Mouse (Mus musculus): Measurements from ENCODE around the gene Mchr1.

Mchr1 gene

DNA sequence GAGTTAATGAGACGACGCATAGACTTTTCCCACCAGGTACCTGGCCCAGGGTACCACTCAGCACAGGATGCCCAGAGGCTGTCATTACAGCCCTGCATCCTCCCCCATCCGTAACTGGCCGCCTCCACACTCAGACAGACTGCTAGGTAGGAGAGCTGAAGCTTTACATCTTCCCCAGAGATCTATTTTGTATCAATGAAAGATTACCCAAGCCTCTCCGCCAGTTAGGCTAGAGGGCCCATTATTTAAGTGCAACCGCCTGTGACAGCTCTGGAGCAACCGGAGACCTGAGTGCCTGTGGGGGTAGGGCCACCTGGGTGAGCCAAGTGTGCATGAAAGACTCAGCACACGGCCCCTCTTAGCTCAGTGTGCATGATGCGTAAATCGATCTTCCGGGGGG is 42.6 kb downstream of the Mchr1 start:
- DNase-seq, result no peak

DNA sequence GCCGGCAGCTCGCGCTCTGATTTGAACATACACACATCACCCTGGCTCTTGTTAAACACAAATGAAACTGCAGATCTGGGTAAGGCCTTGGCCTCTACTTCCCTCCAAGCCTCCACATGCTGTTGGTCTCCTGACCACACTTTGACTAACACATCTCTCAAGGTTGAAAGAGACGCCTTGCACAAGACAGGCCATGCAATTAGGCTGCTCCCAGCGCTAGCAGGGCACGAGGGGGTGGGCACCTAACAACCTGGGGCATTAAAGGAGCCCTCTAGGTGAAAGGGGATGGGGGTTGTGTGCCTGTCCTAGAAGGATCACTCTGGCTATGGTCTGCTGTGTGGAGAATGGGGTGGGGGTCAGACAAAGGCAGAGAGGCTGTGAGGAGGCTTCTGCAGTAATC is 43.4 kb downstream of the Mchr1 start:
- DNase-seq, result no peak

DNA sequence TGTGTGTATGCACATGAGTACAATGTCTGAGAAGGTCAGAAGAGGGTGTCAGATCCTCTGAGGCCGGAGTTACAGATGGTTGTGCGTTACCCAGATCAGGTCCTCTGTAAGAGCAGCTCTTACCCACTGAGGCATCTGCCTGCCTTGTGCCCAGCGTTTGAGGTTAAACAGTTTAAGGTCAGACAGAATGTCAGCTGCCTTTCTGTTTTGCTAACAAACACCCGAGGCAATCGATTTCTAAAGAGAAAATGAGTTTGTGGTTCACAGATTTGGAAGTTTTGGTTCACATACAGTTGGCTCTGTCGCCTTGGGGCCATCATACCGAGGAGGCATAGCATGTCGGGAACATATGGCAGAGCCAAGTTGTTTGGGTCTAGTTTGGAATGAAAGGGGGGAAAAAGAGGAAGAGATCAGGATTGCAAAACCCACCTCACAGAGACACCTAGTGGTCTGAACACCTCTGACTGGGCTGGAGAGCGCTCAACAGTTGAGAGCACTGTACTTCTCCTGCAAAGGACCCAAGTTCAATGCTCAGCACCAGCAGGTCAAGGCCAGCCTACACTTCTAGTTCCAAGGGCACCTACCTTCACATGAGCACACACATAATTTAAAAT is 48.9 kb downstream of the Mchr1 start:
- no peak for DNase-seq
